Mouse (Mus musculus): ENCODE data around the gene Stoml1.

- TF ChIP-seq CTCF (IDR thresholded peaks at IDR 0.05; ENCODE audit: low read depth) (no peak), EP300 (IDR thresholded peaks at IDR 0.05; ENCODE audit: low read depth) (no peak)
These were observed 13.6 kb downstream of the Stoml1 start for GRCm38 (mm10) chr9:58266571-58267011.

Measured in liver, embryonic 14.5 days (tissue).